Mouse (Mus musculus) stomach, postnatal 0 days (tissue): ENCODE data around the gene E2f6.

Source experiments
- CTCF ChIP-seq: IDR thresholded peaks from 2 replicates; pipeline ENCODE4 v1.5.1; 2016; ENCODE audit warnings: antibody characterized with exemption, low read depth, mild to moderate bottlenecking, moderate library complexity
- EP300 ChIP-seq: optimal IDR thresholded peaks from 2 replicates; pipeline ENCODE3; 2016; ENCODE audit warnings: antibody characterized with exemption

- TF ChIP-seq CTCF (no peak), EP300 (no peak)
Observed at GRCm38 (mm10) chr12:16876667-16877066, 65.9 kb downstream of the E2f6 start.
